Mouse (Mus musculus): Measurements from ENCODE around the gene Fam234b. TPM values are rescaled to one million over a fixed set of nuclear protein-coding genes. Genes with fewer than 3 reads are reported as not detected.
A peak's percentile ranks its signal among the peaks of the same experiment; 100 is the strongest.

The Fam234b gene
- polyA plus RNA-seq, 1 experiment from 2014 or later: 29.3 TPM

- no peak for ATAC-seq (ENCODE audit: low FRiP score)
- Histone ChIP-seq H3K4me3 (ENCODE audit: low read depth, low read length) (no peak overlapping the region), H3K27me3 (ENCODE audit: control insufficient read depth, insufficient read depth, low read length) (no peaks in the 10 kb centered on the region), H3K9me3 (ENCODE audit: control insufficient read depth, low read length) (no peaks in the 10 kb centered on the region), H3K9ac (ENCODE audit: low read length) (no peak overlapping the region), H3K36me3 (ENCODE audit: control insufficient read depth, insufficient read depth, low read length) (no peaks in the 10 kb centered on the region), H3K27ac (ENCODE audit: low read depth, low read length) (no peak overlapping the region), H3K4me2 (no peak overlapping the region), H3K4me1 (ENCODE audit: control insufficient read depth, insufficient read depth, low read length) (peaks cover 5% of the 10 kb centered on the region; the same call in 1 of the 2 replicates)
- 90% methylated on average over 3 of the region's 3 CpGs for WGBS
- DNase-seq (ENCODE audit: low spot score, missing footprints): peak; percentile 77
Measured at GRCm38 (mm10) chr6:135169246-135169645, 28.5 kb upstream of the Fam234b start.

DNA sequence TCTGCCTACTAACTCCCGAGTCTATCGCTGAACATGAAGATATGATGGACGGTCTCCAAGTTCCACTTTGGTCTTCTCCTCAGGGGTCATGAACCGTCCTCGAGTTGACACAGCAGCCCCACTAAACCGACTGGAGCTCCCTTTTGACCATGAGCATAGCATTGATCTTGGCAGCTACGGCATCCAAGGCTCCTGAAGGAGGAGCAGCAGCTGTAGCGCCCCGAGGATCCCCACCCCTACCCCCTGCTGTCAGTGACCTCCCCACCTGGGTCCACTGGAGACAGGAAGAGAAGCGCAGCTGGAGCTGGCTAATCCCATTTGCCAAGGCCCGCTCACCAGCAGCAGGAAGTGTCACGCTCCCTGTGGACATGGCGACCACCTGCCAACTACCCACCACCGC, 26.0 kb upstream of the Fam234b start:
- Histone ChIP-seq H3K4me1 (ENCODE audit: control insufficient read depth, insufficient read depth, low read length) (peaks cover 5% of the 10 kb centered on the region; the same call in 1 of the 2 replicates), H3K9ac (ENCODE audit: low read length) (no peak overlapping the region), H3K36me3 (ENCODE audit: control insufficient read depth, insufficient read depth, low read length) (no peaks in the 10 kb centered on the region), H3K27me3 (ENCODE audit: control insufficient read depth, insufficient read depth, low read length) (no peaks in the 10 kb centered on the region), H3K27ac (ENCODE audit: low read depth, low read length) (no peak overlapping the region), H3K9me3 (ENCODE audit: control insufficient read depth, low read length) (no peaks in the 10 kb centered on the region), H3K4me2 (no peak overlapping the region), H3K4me3 (ENCODE audit: low read depth, low read length) (no peak overlapping the region)
- ATAC-seq (ENCODE audit: low FRiP score): no peak
- peak; percentile 80 for DNase-seq (ENCODE audit: low spot score, missing footprints)
- 66% methylated on average over 14 of the region's 14 CpGs for whole genome bisulfite sequencing

DNA sequence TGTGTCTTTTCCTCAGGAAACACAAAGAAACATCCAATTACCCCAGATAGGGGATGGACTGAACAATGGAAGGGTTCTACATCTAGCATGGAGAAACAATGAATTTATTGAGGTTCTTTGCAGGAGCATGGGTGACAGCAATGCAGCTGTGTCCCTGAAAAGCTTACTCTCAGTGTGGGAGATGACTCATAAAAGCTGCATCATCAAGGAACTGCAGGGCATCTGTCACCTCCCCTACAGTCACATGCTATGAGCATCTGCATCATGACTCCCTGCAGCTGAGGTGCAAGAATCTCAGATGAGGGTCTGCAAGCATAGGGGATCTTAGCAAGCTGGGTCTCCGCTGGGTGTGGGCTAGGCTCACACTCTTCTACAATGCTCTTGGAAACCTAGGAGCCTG, 22.8 kb upstream of the Fam234b start:
- Histone ChIP-seq H3K9ac (ENCODE audit: low read length) (no peak overlapping the region), H3K36me3 (ENCODE audit: control insufficient read depth, insufficient read depth, low read length) (no peaks in the 10 kb centered on the region), H3K9me3 (ENCODE audit: control insufficient read depth, low read length) (no peaks in the 10 kb centered on the region), H3K27ac (ENCODE audit: low read depth, low read length) (no peak overlapping the region), H3K4me2 (no peak overlapping the region), H3K27me3 (ENCODE audit: control insufficient read depth, insufficient read depth, low read length) (no peaks in the 10 kb centered on the region), H3K4me3 (ENCODE audit: low read depth, low read length) (no peak overlapping the region), H3K4me1 (ENCODE audit: control insufficient read depth, insufficient read depth, low read length) (no peaks in the 10 kb centered on the region)
- no peak for ATAC-seq (ENCODE audit: low FRiP score)
- DNase-seq (ENCODE audit: low spot score, missing footprints): peak; percentile 41
- 91% methylated on average over 1 of the region's 1 CpGs for WGBS

DNA sequence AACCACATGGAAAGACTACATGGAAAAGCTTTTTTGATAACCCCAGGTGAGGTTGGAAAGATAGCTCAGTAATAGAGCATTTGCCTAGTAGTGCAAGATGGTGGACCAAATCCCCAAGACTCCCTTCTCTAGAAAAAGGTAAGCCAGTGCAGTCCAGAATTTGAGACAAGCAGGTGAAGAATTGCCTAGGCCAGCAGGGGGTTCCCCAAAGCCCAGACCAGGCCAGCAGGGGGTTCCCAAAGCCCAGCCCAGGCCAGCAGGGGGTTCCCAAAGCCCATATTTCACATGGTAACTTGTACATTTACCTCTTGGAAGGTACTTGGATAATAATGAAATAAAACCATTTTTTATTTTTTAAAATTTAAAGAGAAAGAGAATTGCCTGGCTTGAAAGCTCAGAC, 20.5 kb upstream of the Fam234b start:
- no peaks in the 10 kb centered on the region for H3K9me3 ChIP-seq (ENCODE audit: control insufficient read depth, low read length)

GRCm38 (mm10) chr6:135178599-135178998, 19.2 kb upstream of the Fam234b start:
- WGBS: 62% methylated on average over 3 of the region's 3 CpGs
- Histone ChIP-seq H3K4me2 (no peak overlapping the region), H3K27ac (ENCODE audit: low read depth, low read length) (no peak overlapping the region), H3K4me1 (ENCODE audit: control insufficient read depth, insufficient read depth, low read length) (no peaks in the 10 kb centered on the region), H3K9ac (ENCODE audit: low read length) (no peak overlapping the region), H3K9me3 (ENCODE audit: control insufficient read depth, low read length) (no peaks in the 10 kb centered on the region), H3K36me3 (ENCODE audit: control insufficient read depth, insufficient read depth, low read length) (no peaks in the 10 kb centered on the region), H3K27me3 (ENCODE audit: control insufficient read depth, insufficient read depth, low read length) (no peaks in the 10 kb centered on the region), H3K4me3 (ENCODE audit: low read depth, low read length) (no peak overlapping the region)
- no peak for ATAC-seq (ENCODE audit: low FRiP score)
- DNase-seq (ENCODE audit: low spot score, missing footprints): peak; percentile 70

More for the DNA sequence above, 20.5 kb upstream of the Fam234b start:
- H3K4me2 ChIP-seq: no peak overlapping the region
- H3K27ac ChIP-seq (ENCODE audit: low read depth, low read length): no peak overlapping the region
- no peak overlapping the region for H3K4me3 ChIP-seq (ENCODE audit: low read depth, low read length)
- no peaks in the 10 kb centered on the region for H3K4me1 ChIP-seq (ENCODE audit: control insufficient read depth, insufficient read depth, low read length)
- ATAC-seq (ENCODE audit: low FRiP score) (no peak), DNase-seq (ENCODE audit: low spot score, missing footprints) (peak; percentile 60)
- H3K27me3 ChIP-seq (ENCODE audit: control insufficient read depth, insufficient read depth, low read length): no peaks in the 10 kb centered on the region
- no peaks in the 10 kb centered on the region for H3K36me3 ChIP-seq (ENCODE audit: control insufficient read depth, insufficient read depth, low read length)
- H3K9ac ChIP-seq (ENCODE audit: low read length): no peak overlapping the region

GRCm38 (mm10) chr6:135182925-135183324, 14.9 kb upstream of the Fam234b start:
- Histone ChIP-seq H3K4me3 (ENCODE audit: low read depth, low read length) (no peak overlapping the region), H3K36me3 (ENCODE audit: control insufficient read depth, insufficient read depth, low read length) (no peaks in the 10 kb centered on the region), H3K9ac (ENCODE audit: low read length) (no peak overlapping the region), H3K9me3 (ENCODE audit: control insufficient read depth, low read length) (no peaks in the 10 kb centered on the region), H3K27me3 (ENCODE audit: control insufficient read depth, insufficient read depth, low read length) (no peaks in the 10 kb centered on the region), H3K4me2 (no peak overlapping the region), H3K27ac (ENCODE audit: low read depth, low read length) (no peak overlapping the region), H3K4me1 (ENCODE audit: control insufficient read depth, insufficient read depth, low read length) (no peaks in the 10 kb centered on the region)
- DNase-seq (ENCODE audit: low spot score, missing footprints): peak; percentile 53
- no peak for ATAC-seq (ENCODE audit: low FRiP score)
- WGBS: 62% methylated on average over 5 of the region's 5 CpGs

- WGBS: 58% methylated on average over 8 of the region's 8 CpGs
- Histone ChIP-seq H3K9me3 (ENCODE audit: control insufficient read depth, low read length) (no peaks in the 10 kb centered on the region), H3K4me1 (ENCODE audit: control insufficient read depth, insufficient read depth, low read length) (no peaks in the 10 kb centered on the region), H3K27ac (ENCODE audit: low read depth, low read length) (no peak overlapping the region), H3K4me3 (ENCODE audit: low read depth, low read length) (no peak overlapping the region), H3K36me3 (ENCODE audit: control insufficient read depth, insufficient read depth, low read length) (no peaks in the 10 kb centered on the region), H3K27me3 (ENCODE audit: control insufficient read depth, insufficient read depth, low read length) (no peaks in the 10 kb centered on the region), H3K9ac (ENCODE audit: low read length) (no peak overlapping the region), H3K4me2 (no peak overlapping the region)
- DNase-seq (ENCODE audit: low spot score, missing footprints) (peak; percentile 72), ATAC-seq (ENCODE audit: low FRiP score) (no peak)
Measured at GRCm38 (mm10) chr6:135183961-135184360, 13.8 kb upstream of the Fam234b start.

DNA sequence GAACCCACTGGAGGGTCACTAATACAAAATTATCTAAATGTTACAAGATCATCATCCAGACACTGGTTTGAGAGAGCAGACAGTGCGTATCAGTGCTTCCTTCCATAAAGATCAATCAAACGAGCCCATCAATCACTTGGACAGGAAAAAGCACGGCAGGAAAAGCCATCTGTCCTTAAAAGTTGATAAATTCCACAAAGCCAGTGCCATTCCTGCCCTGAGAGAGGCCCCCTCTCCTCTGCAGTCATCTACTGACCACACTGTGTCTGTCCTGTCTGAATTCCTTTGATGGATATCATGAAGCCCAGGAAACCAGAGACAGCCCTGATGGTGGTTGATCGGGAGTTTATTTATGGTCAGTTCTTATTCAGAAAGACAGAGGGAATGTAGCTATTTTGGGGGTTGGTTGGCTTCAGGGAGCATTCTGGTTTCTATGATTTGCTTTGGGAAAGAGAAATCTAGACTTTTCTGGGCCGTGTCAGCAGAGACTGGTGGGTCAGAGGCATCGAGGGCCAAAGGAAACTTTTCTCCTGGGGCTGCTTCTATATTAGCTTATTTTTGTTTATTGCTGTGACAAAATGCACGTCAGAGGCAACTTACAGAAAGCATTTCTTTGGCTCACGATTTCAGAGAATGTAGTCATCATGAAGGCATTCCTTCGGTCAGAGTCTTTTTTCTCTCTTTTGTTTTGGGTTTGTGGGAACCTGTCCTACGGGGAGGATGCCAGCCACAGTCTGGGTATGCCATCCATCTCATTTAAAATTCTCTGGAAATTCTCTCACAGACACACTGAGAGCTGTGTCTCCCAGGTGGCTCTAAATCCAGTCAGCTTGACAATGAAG, 10.5 kb upstream of the Fam234b start:
- Histone ChIP-seq H3K27ac (ENCODE audit: low read depth, low read length) (no peak overlapping the region), H3K36me3 (ENCODE audit: control insufficient read depth, insufficient read depth, low read length) (no peaks in the 10 kb centered on the region), H3K4me2 (no peak overlapping the region), H3K9ac (ENCODE audit: low read length) (no peak overlapping the region), H3K4me3 (ENCODE audit: low read depth, low read length) (no peak overlapping the region), H3K9me3 (ENCODE audit: control insufficient read depth, low read length) (no peaks in the 10 kb centered on the region), H3K4me1 (ENCODE audit: control insufficient read depth, insufficient read depth, low read length) (no peaks in the 10 kb centered on the region), H3K27me3 (ENCODE audit: control insufficient read depth, insufficient read depth, low read length) (no peaks in the 10 kb centered on the region)
- ATAC-seq (ENCODE audit: low FRiP score) (no peak), DNase-seq (ENCODE audit: low spot score, missing footprints) (peak; percentile 76)
- 75% methylated on average over 10 of the region's 10 CpGs for WGBS

- no peak for ATAC-seq (ENCODE audit: low FRiP score)
- Histone ChIP-seq H3K9me3 (ENCODE audit: control insufficient read depth, low read length) (no peaks in the 10 kb centered on the region), H3K9ac (ENCODE audit: low read length) (no peak overlapping the region), H3K36me3 (ENCODE audit: control insufficient read depth, insufficient read depth, low read length) (no peaks in the 10 kb centered on the region), H3K4me1 (ENCODE audit: control insufficient read depth, insufficient read depth, low read length) (0 out of 2 replicates have a peak, but pooled peaks cover 4% of the 10 kb centered on the region), H3K27ac (ENCODE audit: low read depth, low read length) (no peak overlapping the region), H3K27me3 (ENCODE audit: control insufficient read depth, insufficient read depth, low read length) (no peaks in the 10 kb centered on the region), H3K4me3 (ENCODE audit: low read depth, low read length) (no peak overlapping the region), H3K4me2 (no peak overlapping the region)
- 80% methylated on average over 4 of the region's 4 CpGs for WGBS
- DNase-seq (ENCODE audit: low spot score, missing footprints): peak; percentile 1
Measured at GRCm38 (mm10) chr6:135188629-135189028, 9.1 kb upstream of the Fam234b start.

Data from midbrain, embryonic 11.5 days (tissue).